Comparison of ENCODE assay signal across 8 mouse cellular contexts in the genomic region with DNA sequence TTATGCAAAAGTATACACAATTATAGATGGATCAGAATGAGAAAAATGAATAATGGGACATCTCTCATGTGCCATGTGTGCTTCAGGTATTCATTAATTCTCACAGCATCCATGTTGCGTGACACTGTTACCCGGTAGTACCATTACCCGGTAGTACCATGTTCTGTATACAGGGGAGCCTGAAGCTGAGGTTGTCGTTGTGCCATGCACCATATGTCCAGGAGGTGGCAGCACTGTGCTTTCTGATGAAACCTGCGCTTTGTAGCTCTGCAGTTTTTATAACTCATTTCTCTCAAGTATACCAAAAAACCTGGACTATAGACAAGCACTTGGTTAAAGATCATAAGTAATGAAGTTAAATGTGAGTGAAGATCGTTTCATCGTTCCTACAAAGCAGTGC. TPM values are rescaled to one million over a fixed set of nuclear protein-coding genes. Genes with fewer than 3 reads are reported as not detected.
DNase-seq lines count a peak whose midpoint lies in the region; ATAC-seq and TF ChIP-seq lines count a peak whose summit lies in the region.

No protein-coding gene starts in this region.

- peak; percentile 56; the same call in 1 of the 2 replicates for ATAC-seq in hindbrain, embryonic 16.5 days
- peak; percentile 99 for ATAC-seq in megakaryocyte, adult 5-6 weeks (ENCODE audit: poor library complexity, severe bottlenecking)

- WGBS in cerebellum, adult 2 months: 11% methylated on average over 7 of the region's 7 CpGs
- 22% methylated on average over 7 of the region's 7 CpGs for WGBS in hindbrain, embryonic 16.5 days

- no peak overlapping the region for H3K9ac ChIP-seq in hindbrain, embryonic 16.5 days (ENCODE audit: low read depth, low read length)

- no peak overlapping the region for H3K4me3 ChIP-seq in cerebellum, adult 2 months (replicated peaks; ENCODE audit: insufficient read depth, low read depth, low read length)
- no peak overlapping the region for H3K4me3 ChIP-seq in hindbrain, embryonic 16.5 days (ENCODE audit: low read length)

- H3K4me2 ChIP-seq in hindbrain, embryonic 16.5 days (ENCODE audit: low read length): no peak overlapping the region

- peak; percentile 98 for TF ChIP-seq CTCF in cerebellum, adult 2 months (IDR thresholded peaks at IDR 0.05; ENCODE audit: borderline replicate concordance, insufficient read depth, low read depth, low read length)

- no peaks in the 10 kb centered on the region for H3K27me3 ChIP-seq in cerebellum, adult 2 months (ENCODE audit: control insufficient read depth, insufficient read depth, low read length)
- H3K27me3 ChIP-seq in hindbrain, embryonic 16.5 days (replicated peaks; ENCODE audit: control insufficient read depth, insufficient read depth, low read length): no peaks in the 10 kb centered on the region

- no peak for TF ChIP-seq POLR2A in cerebellum, adult 2 months (IDR thresholded peaks at IDR 0.05; ENCODE audit: borderline replicate concordance, insufficient read depth, low read length)

- no peaks in the 10 kb centered on the region for H3K9me3 ChIP-seq in hindbrain, embryonic 16.5 days (ENCODE audit: control insufficient read depth, low read length)

- no peaks in the 10 kb centered on the region for H3K4me1 ChIP-seq in cerebellum, adult 2 months (ENCODE audit: control insufficient read depth, insufficient read depth, low read length)
- no peaks in the 10 kb centered on the region for H3K4me1 ChIP-seq in hindbrain, embryonic 16.5 days (ENCODE audit: control insufficient read depth, insufficient read depth, low read depth, low read length)

- no peak overlapping the region for H3K27ac ChIP-seq in cerebellum, adult 2 months (ENCODE audit: insufficient read depth, low read length)
- no peak overlapping the region for H3K27ac ChIP-seq in hindbrain, embryonic 16.5 days (ENCODE audit: low read depth, low read length)

- DNase-seq in NIH3T3 (ENCODE audit: low read depth): peak; percentile 95
- peak; percentile 66 to 85 for DNase-seq in cerebellum, adult 2 months
- peak; percentile 86 for DNase-seq in forelimb bud, embryonic 11.5 days (ENCODE audit: low read depth, low spot score)
- peak; percentile 87 to 97 for DNase-seq in left cerebral cortex, adult 18-20 months (ENCODE audit: low spot score in 2 of 2)
- peak; percentile 89 to 93 for DNase-seq in right cerebral cortex, postnatal 10 days (ENCODE audit: low spot score in 2 of 2)
- peak; percentile 91 for DNase-seq in urinary bladder, postnatal 14 days (ENCODE audit: low spot score)

- H3K36me3 ChIP-seq in hindbrain, embryonic 16.5 days (ENCODE audit: control insufficient read depth, insufficient read depth, low read length): no peaks in the 10 kb centered on the region

RNA-seq across cellular contexts. Expression of gene Irak4, which starts 14.0 kb away (rescaled TPM):
- 1.9 TPM in 2 replicates for polyA plus RNA-seq in cerebellum, adult 2 months (2012; rRNA removed)
- polyA plus RNA-seq in hindbrain, embryonic 16.5 days (2015; fragmentation: Nextera tagmentation; extraction: Ambion mirVana): 1.7 and 2.5 TPM in 2 replicates
- total RNA-seq in left cerebral cortex, adult 18-20 months (2021): 1 to 10 TPM; 1.3 to 1.4 TPM
- total RNA-seq in megakaryocyte, adult 5-6 weeks (2015): 18.4 and 25.3 TPM in 2 replicates
- 45.6 and 51.5 TPM in 2 replicates for total RNA-seq in megakaryocyte, adult 5-6 weeks (2017)

RNA-seq across cellular contexts. Expression of gene Pus7l, which starts 14.1 kb away (rescaled TPM):
- 1.7 and 2.1 TPM in 2 replicates for polyA plus RNA-seq in cerebellum, adult 2 months (2012; rRNA removed)
- 6.0 and 6.1 TPM in 2 replicates for polyA plus RNA-seq in hindbrain, embryonic 16.5 days (2015; fragmentation: Nextera tagmentation; extraction: Ambion mirVana)
- 1 to 10 TPM; 2.4 to 3.0 TPM for total RNA-seq in left cerebral cortex, adult 18-20 months (2021)
- total RNA-seq in megakaryocyte, adult 5-6 weeks (2015): 3.7 and 5.8 TPM in 2 replicates
- 3.8 and 4.8 TPM in 2 replicates for total RNA-seq in megakaryocyte, adult 5-6 weeks (2017)

RNA-seq across cellular contexts. Expression of gene Twf1, which starts 32.2 kb away (rescaled TPM):
- polyA plus RNA-seq in cerebellum, adult 2 months (2012; rRNA removed): 44.2 and 49.6 TPM in 2 replicates
- polyA plus RNA-seq in hindbrain, embryonic 16.5 days (2015; fragmentation: Nextera tagmentation; extraction: Ambion mirVana): 74.2 and 75.0 TPM in 2 replicates
- total RNA-seq in left cerebral cortex, adult 18-20 months (2021): 10 to 100 TPM; 40.5 to 41.0 TPM
- 39.8 and 43.4 TPM in 2 replicates for total RNA-seq in megakaryocyte, adult 5-6 weeks (2015)
- 26.8 and 37.1 TPM in 2 replicates for total RNA-seq in megakaryocyte, adult 5-6 weeks (2017)

Comparison
In these comparisons a context has a peak if more than half of its experiments do, and no peak if none do; other contexts are left out.
1. RNA of gene Irak4, which starts 14.0 kb away (total RNA-seq): 18.4 to 51.5 TPM in megakaryocyte, adult 5-6 weeks; 1.3 to 1.4 TPM in left cerebral cortex, adult 18-20 months; every median in the first group is over 4 times any median in the second.
2. Peak in every context shown above with its lines, with median percentiles within 50 percentile points of each other: DNase-seq.